Mouse (Mus musculus): Measurements from ENCODE around the gene Fxyd2.

DNA sequence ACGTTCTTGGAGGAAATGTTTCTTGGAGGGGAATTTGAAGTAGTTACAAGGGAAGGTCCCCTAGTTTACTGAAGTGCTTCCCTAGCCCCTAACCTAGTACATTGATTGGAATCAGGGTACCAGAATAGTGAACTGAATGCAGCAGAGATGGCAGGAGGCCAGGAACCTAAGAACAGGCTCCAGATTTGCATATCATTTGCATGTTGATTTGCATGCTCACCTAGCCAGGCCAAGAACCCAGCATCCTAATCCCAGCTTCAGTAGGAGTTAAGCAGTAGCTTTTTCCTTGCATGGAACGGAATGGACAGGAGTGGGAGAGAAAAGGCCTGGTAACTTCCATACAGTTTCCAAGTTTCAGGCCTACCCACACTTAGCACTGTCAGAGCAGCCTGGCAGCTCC, 34.7 kb downstream of the Fxyd2 start:
- no peak for TF ChIP-seq EP300 (IDR thresholded peaks at IDR 0.05; ENCODE audit: low read depth)
- no peak for TF ChIP-seq CTCF (IDR thresholded peaks at IDR 0.05; ENCODE audit: low read depth)
